Mouse (Mus musculus): ENCODE measurements at regions not wholly inside any gene's neighbourhood (a gene's known extent, or its start where the extent isn't known, plus 50 kb on each side); places are given as distances from the start of the nearest gene placed in this dataset.

GRCm38 (mm10) chr19:15053582-15054141, 455.8 kb upstream of the Tle4 start:
- no peak for DNase-seq (ENCODE audit: low spot score in 2 of 2)

DNA sequence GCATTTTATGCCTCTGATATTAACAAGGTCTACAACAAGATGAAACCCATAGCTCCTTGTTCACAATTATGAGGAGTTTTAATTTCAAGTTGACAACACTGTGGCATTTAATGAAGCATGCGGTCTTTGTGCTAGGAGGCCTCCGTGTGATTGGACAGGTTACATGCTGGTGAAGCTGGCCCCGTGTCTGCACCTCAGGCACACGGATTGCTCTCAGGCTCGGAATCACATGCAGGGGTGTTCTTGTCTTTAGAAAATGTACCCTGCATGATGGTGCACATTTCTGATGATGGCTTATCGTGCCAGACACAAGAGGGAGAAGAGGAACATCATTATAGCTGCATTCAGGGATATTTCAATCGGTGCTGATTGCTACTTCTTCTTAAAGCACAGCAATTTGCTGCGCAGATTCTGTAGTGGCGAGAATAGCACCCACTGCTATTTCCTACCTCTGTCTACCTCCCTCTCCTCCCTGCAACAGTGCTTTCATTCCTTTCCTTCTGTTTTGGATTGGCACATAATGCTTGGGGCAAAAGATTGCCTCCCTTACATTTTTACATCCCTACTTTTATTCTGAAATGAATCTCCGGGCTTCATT, 454.9 kb upstream of the Tle4 start:
- DNase-seq (ENCODE audit: low spot score in 2 of 2), result no peak

DNA sequence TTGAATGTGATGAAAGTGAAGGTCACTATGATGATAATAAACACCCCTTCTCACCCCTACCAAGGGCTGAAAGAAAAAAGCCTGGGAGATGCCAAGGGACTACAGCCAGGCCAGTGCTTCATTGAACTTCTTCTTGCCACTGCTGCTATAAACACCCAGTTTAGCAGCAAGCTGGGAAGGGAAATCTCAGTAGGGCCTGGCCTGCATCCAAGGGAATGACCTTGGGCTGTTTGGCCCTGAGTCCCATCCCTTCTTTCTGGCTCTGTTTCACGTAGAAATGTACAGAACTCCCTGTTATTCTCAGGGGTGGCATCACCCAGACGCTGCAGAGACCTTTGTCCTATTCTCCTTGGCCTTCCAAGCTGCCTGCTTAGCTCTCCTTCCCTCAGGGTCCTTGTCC, 450.0 kb upstream of the Tle4 start:
- DNase-seq (ENCODE audit: low spot score in 2 of 2), result no peak

DNA sequence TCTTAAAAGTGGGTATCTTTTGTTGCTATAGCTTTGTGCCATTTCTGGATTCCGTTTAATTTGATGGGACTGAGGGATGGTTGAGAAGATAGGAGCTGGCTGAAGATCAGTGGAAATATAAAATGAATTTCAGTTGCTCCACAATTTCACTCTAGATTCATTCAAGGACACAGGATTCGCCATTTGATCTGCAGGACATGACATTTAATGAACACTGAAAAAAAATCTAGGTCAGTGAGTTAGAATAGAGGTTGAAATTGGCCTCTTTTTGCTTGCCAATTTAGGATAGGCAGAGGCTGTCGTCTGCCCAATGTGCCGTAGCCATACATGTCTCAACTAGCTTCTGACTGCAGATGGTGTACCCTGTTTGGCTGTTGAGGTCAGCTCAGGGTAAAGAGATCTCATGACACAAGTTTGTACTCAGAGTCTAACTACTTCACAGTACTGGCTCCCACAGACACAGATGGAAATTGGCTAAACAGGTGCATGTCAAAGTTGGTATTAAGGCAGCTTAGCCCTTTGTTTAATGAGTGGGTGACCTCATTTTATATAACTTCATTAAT, 449.5 kb upstream of the Tle4 start:
- no peak for DNase-seq (ENCODE audit: low spot score in 2 of 2)

DNA sequence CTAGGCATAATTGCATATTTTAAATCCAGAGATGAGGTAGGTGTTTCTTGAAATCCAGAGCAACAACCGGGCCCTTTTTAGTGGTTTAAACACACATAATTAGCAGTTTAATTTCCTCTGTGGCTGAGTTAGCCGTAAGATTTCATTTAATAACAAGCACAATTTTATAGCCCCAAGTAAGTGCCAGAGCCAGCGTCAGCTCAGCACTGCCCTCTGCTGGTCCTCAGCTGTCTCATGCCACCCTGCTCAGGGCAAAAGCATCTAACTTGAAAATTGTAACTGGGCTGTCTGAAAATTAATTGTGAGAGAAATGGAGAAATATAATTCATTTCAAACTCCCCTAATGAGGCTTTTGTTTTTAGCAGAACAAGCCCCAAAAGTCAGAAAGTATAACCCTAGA, 437.7 kb upstream of the Tle4 start:
- DNase-seq (ENCODE audit: low spot score in 2 of 2), result peak in 1 of 2 experiments; percentile 64

DNA sequence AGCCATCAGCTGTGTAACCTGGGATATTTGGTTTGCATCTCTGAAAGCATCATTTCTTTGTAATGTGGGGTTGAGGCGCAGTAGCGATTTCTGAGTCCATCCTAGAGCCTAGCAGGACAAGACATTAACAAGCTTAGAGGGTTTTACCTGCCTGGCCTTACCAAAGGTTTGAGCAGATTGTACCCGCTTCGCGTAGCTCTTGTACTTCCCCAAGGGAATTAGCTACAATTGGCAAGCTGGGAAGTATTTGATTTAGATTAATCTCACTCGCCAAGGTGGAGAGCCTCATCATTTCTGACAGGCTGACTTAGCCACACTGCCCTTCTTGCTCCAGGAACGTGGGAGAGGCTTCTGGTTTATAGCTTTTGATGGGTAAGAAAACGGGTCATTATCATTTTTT, 436.1 kb upstream of the Tle4 start:
- DNase-seq (ENCODE audit: low spot score in 2 of 2), result no peak

GRCm38 (mm10) chr19:15033396-15033795, 435.5 kb upstream of the Tle4 start:
- DNase-seq (ENCODE audit: low spot score in 2 of 2), result no peak

DNA sequence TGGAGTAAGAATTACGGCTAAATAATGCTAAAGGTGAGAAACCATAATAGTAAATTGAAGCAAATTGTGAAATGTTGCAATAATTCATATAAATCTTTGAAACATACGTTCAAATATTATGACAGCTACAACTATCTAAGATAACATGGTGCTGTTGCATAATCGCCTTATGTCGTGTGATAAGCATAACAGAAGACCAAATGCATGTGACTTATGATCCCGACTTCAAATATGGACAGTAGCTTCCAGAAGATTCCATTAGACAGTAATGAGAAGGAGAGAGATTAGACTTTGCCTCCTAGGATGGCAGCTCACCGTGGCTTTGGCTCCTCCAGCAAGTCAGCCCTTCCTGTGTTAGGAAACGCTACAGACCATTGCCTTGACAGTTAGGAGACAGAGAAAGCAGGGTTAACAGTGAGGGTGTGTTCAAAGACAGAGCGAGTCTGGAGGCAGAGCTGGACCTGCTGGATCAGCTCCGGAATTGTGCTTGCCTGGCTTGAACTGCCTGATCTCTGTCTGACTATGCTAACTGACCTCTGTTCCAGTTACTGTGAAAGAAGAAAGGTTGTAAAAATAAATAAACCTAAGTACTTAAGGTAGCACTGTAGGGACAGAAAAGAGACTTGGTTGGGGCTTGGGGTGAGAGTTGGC, 434.6 kb upstream of the Tle4 start:
- no peak for DNase-seq (ENCODE audit: low spot score in 2 of 2)

DNA sequence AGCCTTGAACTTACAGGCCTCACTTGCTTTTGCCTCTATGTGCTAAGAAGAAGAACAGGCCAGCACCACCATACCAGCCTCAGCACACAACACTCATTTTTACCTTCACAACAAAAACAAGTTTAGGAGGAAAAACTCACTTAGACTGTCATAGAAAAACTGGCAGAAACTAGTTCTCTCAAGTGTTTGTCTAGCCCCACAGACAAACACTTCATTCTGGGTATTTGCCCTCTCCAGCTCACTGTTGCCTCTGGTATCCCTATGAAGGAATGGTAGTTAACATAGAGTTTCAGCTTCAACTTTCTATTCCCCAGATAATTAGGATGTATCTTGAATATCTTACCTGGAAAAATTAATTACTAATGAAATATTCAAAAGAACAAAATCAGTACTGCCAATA, 433.6 kb upstream of the Tle4 start:
- DNase-seq (ENCODE audit: low spot score in 2 of 2), result no peak

DNA sequence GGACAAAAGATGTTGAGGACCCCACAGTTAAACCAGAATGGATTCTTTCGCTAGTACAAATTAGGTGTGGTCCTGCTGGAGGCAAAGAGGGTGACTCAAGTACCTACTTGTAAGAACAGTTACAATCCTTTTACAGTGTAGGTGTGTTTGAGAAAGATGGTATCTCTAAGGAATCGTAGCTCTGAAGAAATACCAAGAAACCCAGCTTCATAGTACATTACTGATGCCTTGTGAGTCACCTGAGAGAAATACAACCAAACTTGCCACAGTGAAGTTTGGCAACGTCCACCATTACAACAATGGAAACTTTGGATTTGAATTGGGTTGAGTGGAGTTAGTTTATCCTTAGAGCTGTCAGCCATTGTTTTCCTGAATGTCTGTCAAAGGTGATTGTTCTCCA, 405.7 kb upstream of the Tle4 start:
- DNase-seq (ENCODE audit: low spot score in 2 of 2), result no peak

DNA sequence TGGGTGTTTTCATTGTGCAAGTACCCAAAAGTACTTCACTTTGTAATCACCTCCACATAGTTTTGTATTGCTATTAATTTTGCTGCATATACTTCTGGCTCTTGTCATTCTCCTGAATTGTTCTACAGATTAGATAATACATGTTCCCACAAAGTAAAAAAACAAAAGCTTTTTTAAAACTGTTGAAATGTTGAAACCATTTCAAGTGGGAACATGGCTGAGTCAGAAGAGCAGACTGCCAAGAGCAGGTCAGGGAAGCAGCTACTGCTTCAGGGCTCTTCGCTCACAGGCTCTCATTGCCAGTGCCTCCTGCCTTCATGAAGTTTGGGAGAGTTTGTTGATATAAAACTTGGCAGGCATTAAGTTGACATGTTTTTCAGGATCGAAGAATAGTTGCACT, 395.5 kb upstream of the Tle4 start:
- no peak for DNase-seq (ENCODE audit: low spot score in 2 of 2)

GRCm38 (mm10) chr19:14970161-14970560, 372.3 kb upstream of the Tle4 start:
- no peak for DNase-seq (ENCODE audit: low spot score in 2 of 2)

DNA sequence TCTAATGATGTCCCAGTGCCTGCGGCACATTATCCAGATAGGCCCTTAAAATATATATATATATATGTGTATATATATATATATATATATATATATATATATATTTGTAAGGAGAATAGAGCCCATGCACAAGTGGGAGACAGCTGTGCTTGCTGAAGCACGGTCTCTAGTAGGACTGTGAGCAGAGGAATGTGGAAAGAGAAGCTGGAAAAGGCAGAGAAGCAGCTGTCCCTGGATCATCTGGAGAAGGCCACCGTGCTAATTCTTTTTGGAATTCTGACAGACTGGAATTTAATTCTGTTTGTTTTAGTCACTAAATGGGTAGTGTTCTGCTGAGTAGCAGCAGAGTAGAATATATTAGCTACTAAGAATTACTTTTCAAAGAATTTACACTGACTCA, 370.4 kb upstream of the Tle4 start:
- DNase-seq (ENCODE audit: low spot score in 2 of 2), result no peak

- DNase-seq (ENCODE audit: low spot score in 2 of 2), result peak; percentile 11 to 15
Measured at GRCm38 (mm10) chr19:14957727-14958126, 359.9 kb upstream of the Tle4 start.

DNA sequence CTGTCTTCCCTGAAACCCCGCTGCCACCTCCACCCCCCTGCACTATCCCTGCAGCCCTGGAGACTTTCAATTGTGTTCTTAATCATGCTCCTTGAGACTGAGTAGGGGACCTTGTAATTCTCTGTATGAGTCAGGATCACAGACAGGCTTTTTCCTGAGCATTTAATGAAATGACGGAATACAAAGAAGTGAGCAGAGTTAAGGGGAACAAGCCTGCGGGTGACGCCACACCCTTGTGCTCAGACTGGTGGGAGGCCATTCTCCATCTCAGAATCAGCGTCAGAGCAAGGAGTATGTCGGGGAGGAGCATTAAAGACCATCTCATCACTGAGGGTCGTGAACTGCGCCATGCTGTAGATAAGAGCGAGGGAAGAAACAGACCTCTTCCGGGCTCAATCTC, 359.3 kb upstream of the Tle4 start:
- DNase-seq (ENCODE audit: low spot score in 2 of 2), result no peak

DNA sequence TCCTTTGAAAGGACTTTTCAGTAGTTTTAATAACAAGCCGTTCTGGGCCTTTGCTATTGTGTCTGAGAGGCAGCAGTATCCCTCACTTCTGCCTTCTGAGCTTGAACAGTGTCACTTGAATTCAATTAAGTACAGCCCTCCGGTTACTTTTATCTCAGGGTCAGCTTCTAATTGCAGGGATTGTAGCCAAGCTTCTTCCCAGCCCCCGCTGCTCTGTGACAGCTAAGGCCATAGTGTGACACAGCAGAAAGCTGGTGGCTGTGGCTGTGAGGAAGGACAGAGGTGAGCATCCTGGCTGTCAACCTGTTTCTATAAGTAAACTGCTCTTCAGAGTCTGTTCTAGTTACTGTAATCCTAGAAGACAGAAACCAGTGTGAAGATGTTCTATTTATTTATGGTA, 358.5 kb upstream of the Tle4 start:
- DNase-seq (ENCODE audit: low spot score in 2 of 2), result no peak

- DNase-seq (ENCODE audit: low spot score in 2 of 2), result no peak
Measured at GRCm38 (mm10) chr19:14955969-14956368, 358.1 kb upstream of the Tle4 start.

GRCm38 (mm10) chr19:14940207-14940952, 342.5 kb upstream of the Tle4 start:
- DNase-seq (ENCODE audit: low spot score in 2 of 2), result no peak

DNA sequence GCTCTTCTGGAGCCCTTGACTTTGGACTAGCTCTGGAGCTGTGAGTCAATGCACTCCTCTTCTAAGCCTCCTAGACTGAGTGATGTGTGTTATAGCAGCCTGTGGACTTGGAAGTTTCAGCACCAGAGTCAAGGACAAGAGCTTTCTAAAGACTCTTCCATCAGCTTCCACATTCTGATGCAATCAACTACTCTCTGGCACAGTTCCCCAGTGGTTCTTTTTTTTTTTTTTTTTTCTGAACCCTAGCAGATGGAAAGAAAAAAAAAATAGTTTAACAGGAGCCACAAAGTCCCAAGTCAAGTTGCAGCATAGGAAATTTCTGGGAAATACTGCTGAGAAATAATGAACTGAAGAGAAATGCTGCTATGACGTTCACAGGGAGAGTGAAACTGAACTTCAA, 324.4 kb upstream of the Tle4 start:
- DNase-seq (ENCODE audit: low spot score in 2 of 2), result no peak

GRCm38 (mm10) chr19:14911056-14911850, 313.4 kb upstream of the Tle4 start:
- DNase-seq (ENCODE audit: low spot score in 2 of 2), result no peak

- DNase-seq (ENCODE audit: low spot score in 2 of 2), result no peak
Measured at GRCm38 (mm10) chr19:14894875-14895274, 297.0 kb upstream of the Tle4 start.

DNA sequence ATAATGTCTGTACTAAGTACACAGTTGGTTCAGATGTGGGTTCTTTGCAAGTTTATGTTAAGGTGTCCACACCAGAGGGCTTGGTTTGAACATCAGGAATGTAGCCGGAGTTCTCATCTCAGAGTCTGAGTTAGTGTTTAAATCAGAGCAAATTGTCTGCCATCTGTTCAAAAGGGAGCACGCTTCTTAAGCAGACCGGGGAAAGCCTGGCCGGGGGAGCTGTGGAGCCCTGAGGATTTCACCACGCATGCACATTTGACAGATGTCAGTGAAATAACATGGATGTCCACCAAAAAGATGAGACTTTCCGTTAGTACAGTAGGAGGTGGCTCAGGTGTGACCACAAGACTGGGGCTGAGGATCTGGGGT, 294.5 kb upstream of the Tle4 start:
- DNase-seq (ENCODE audit: low spot score in 2 of 2), result no peak
